Mouse (Mus musculus) cerebellum, adult 2 months (tissue): ENCODE results near the gene Matn4.

Experiments used
- CTCF ChIP-seq: fragments of 200-500 bp; IDR thresholded peaks from 2 replicates; pipeline ENCODE4 v1.5.1; 2011; ENCODE audit warnings: low read depth, mild to moderate bottlenecking, control low read depth, low read length, moderate library complexity, borderline replicate concordance; ENCODE audit not compliant: insufficient read depth
- POLR2A ChIP-seq: fragments of 200-500 bp; IDR thresholded peaks from 2 replicates; pipeline ENCODE4 v1.6.1; 2011; ENCODE audit warnings: low read length, control low read depth, borderline replicate concordance; ENCODE audit not compliant: insufficient read depth

DNA sequence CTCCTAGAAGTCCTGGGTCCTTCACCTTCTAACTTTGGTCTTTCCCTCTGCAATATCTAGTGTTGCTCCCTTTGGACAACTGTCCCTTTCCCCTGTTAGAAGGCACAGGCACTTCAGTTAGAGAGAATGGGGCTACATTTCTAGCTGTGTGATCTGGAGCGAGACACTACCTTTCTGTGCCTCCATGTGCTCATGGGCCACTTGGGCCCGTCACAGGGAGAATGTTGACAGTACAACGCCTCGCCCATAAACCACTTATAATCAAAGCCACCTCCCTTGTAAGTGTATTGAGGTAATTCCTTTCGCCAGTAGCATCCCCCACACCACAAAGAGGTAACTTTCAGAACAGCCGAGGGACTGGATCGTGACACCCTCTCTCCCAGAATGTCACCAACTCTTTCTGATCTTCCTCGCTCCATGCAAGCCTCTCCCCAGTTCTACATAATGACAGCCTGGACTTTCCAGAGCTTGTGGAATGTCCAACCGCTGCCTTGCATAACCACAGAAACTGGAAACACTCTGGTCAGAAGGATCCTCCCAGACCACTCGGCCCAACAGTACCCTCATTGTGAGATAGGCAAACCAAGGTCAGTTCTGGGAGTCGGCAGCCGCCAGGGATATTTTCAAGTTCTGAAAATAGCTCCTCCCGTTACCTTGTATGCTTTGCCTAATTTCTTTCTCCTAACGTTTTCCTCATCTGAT lies 44.5 kb upstream of the Matn4 start:
- TF ChIP-seq CTCF = no peak
- no peak for TF ChIP-seq POLR2A
